Mouse (Mus musculus): ENCODE results near the gene Sun2.

Gene Sun2

GRCm38 (mm10) chr15:79755977-79756625 is 13.8 kb upstream of the Sun2 start:
- DNase-seq (ENCODE audit: low read depth, low spot score) = no peak

DNA sequence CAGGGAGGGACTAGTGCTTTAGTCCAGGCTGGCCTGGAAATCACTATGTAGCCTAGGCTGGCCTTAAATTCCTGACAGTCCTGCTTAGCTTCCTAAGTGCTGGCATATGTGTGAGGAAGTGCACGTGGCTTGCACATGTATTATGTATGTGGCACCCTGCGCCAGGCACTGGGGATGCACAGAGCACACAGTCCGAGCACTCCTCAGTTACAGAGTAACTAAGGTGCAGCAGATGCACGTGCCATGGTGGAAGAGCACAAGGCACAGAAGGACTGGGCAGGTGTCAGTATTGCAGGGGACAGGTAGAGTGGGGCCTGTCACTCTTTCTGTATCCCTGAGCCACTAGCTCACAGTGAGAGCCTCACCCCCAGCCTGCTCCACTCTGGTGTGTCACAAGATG is 12.8 kb upstream of the Sun2 start:
- no peak for DNase-seq (ENCODE audit: low read depth, low spot score)

GRCm38 (mm10) chr15:79753873-79754272 is 11.5 kb upstream of the Sun2 start:
- DNase-seq (ENCODE audit: low read depth, low spot score) = no peak

DNA sequence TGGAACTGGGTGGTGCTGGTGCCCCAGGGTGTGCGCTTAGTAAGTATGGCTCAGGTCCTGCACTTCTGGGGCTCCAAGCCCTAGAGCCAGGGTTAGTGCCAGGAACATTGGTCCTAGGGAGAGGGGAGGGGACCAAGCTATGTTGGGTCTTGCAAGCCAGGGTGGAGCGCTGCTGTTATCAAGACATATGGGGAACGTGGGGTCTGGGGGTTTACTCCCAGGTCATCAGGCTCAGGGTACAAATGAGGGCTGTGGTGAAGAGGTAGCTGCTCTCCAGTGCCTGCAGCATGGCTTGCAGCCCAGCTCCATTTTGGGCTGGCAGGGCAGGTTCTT is 11.1 kb upstream of the Sun2 start:
- DNase-seq (ENCODE audit: low read depth, low spot score) = no peak

DNA sequence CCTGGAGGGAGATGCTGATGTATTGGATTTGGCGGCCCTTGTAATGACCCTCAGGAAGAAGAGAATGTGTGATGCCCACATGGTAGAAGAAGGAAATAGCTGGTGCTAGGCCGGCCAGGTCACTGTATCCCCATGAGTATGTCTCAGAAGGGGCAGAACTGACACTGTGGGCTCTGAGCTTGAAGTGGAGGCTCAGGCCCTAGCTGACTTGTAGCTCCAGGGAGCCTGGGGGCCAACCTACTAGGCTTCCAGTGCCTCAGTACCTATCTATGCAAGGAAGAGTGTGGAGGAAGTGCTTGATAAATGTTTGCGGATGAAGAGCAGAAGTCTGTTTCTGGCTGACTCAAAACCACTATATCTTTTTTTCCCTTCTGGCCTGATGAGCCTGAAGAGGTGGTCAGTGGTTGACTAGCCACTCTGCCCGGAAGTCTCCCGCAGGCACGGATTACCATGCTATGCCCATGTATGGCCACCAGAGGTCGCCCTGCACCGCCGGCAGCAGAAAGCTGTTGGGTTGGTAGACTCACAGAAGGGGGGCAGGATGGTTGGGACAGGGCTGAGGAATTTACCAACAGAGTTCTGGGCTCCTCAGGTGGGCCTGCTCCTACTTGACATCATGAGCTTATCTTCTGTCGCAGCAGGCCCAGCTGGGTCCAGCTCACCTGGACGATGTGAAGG is 10.5 kb upstream of the Sun2 start:
- no peak for DNase-seq (ENCODE audit: low read depth, low spot score)

DNA sequence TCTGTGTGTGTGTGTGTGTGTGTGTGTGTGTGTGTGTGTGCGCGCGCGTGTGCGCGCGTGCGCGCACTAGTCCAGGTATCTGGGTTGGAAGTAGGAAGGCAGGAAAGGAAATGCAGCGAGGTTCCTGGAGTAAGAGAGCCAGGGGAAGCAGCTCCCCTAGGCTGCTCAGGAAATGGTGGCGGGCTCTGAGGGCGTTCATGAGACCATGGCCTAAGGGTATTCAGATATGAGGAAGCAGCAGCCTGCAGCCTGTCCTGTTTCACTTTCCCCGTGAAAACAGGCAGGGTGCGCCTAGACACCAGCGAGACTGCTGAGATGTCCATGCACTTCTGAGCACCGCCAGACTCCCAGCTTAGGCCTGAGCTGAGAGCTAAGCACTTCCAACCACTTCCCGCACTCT is 9.4 kb upstream of the Sun2 start:
- DNase-seq (ENCODE audit: low read depth, low spot score) = no peak

DNA sequence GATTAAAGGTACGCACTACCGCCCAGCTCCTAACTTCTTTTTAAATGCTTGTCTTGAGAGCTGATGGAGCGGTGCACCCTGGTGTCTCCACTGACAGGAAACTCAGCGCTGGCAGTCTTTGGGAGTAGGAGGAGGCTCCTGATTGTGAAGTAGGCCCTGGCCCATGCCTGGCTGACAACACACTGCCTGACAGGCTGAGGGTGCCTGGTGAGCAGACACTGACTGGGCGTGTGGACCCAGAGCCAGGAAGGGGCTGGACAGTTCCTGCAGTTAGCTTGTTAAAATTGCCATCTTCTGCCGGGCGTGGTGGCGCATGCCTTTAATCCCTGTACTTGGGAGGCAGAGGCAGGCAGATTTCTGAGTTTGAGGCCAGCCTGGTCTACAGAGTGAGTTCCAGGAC is 7.9 kb upstream of the Sun2 start:
- DNase-seq (ENCODE audit: low read depth, low spot score) = no peak

- DNase-seq (ENCODE audit: low read depth, low spot score) = no peak
These were observed 6.8 kb upstream of the Sun2 start for GRCm38 (mm10) chr15:79749162-79749561.

GRCm38 (mm10) chr15:79747998-79748397 is 5.7 kb upstream of the Sun2 start:
- no peak for DNase-seq (ENCODE audit: low read depth, low spot score)

- DNase-seq (ENCODE audit: low read depth, low spot score) = no peak
These were observed 3.5 kb upstream of the Sun2 start for GRCm38 (mm10) chr15:79745883-79746282.

- no peak for DNase-seq (ENCODE audit: low read depth, low spot score)
These were observed 3.0 kb upstream of the Sun2 start for GRCm38 (mm10) chr15:79745312-79745711.

DNA sequence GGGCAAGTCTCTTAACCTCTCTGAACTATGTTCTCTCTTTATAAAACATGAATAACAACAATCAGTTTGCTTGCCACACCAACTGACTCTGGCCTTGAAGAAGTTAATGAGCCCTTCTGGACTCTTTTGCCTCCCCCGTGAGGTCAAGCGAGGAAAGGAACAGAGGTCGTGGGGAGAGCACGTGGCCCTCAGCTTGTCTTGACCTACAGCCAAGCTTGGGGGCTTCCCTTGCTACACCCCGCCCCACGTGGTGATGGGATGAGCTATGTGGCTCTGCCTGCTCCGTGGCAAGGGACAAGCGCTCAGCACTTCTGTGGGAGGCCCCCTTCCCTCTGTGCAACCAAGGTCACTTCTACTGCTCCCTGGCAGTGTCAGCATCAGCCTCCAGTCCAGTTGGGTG is 2.4 kb upstream of the Sun2 start:
- DNase-seq (ENCODE audit: low read depth, low spot score) = no peak

DNA sequence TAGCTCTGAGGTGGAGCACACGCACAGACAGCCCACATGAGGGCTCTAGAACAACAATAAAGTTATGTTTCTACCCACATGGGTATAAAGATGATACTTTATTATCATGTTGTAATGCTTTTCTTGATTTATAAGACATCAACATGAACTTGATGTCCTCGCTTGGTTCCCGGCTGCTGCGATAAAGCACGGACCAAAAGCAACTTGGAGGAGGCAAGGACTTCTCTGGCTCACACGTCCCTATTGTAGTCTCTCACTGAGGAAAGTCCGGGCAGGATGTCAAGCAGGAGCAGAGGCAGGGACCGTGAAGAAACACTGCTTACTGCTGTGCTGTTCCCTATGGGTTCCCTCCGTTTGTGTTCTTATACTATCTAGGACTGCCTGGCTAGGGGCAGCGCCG is 1.7 kb upstream of the Sun2 start:
- no peak for DNase-seq (ENCODE audit: low read depth, low spot score)

DNA sequence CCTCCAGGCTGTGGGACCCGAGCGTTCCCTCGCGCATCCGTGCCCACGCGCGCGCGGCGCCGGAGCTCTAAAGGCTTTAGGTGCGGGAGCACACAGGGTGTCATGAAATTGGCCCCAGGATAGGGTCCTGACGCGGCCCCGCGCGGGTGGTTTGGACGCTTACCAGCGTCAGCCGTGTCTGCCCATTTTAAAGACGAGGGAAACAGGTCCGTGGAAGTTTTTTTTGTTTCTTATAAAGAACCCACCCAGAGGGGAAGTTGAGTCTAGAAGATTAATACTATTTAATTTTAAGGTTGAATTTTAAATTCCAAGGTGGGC is 329 bp upstream of the Sun2 start:
- no peak for DNase-seq (ENCODE audit: low read depth, low spot score)

GRCm38 (mm10) chr15:79741173-79741858 is 1.0 kb downstream of the Sun2 start:
- no peak for DNase-seq (ENCODE audit: low read depth, low spot score)

DNA sequence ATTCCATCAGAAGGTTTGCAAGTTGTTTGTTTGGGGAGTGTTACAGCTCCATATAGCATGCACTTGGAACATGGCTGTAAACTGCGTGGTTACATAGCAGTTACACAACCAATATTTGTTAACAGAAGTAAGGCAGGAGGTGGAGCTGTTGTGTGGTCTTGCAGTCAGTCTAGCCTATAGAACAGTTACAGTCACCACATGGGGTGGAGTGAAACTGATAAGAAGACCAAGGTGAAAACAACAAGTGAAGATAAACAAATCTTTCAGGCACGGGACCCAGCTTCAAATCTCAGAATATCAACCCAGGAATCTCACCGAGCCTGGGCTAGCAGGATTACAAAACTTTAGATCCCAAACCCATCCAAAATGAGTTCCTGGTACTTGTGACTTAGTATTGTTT is 1.6 kb downstream of the Sun2 start:
- DNase-seq (ENCODE audit: low read depth, low spot score) = no peak

DNA sequence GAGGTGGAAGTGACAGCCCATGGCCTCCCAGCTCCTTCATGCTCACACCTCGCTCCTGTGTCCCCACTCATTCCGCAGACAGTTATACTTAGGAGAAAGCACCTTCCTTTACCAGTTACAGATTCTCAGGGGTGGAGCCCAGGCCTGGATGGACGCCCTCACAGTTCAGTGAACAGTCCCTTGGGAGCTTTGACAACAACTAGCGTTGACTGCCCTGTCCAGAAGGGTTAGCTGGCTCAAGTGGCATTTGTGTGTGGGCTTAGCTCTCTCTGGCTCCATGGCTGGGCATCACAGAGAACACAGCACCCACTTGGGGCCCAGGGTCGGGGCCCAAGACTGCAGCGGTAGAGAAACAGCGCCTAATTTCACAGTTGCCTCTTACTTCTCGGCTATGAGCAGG is 8.0 kb downstream of the Sun2 start:
- no peak for DNase-seq (ENCODE audit: low read depth, low spot score)

- no peak for DNase-seq (ENCODE audit: low read depth, low spot score)
These were observed 8.7 kb downstream of the Sun2 start for GRCm38 (mm10) chr15:79733640-79734039.

GRCm38 (mm10) chr15:79733192-79733591 is 9.1 kb downstream of the Sun2 start:
- no peak for DNase-seq (ENCODE audit: low read depth, low spot score)

GRCm38 (mm10) chr15:79731554-79731953 is 10.8 kb downstream of the Sun2 start:
- no peak for DNase-seq (ENCODE audit: low read depth, low spot score)

DNA sequence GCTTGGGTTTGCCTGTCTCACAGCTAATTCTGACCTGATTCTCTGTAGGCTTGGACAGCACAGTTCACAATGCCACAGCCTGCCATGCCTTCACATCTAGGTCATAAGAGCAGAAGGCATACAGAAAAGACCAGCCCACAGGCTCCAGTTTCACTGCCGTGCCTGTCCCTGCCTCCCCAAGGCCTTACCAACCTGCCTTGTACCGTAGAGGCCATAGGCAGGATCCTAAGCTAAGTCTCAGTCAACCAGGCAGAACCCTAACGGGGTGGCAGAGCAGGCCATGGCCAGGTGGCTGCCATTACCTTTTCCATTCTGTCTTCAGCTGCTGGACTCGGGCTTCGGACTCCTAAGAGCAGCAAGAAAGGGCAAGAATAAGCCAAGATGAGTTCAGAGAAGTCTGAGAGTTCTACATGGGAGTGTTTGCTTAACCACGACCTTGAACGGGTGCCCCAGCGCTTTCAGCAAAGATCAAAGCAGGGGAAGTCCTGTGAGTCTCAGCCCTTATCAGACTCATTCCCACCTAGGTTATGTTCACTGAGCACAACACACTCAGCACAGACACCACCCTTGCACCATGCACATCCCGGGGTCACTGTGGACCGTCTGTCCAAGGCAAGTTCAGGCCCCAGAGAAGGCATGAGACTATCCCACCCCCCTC is 13.5 kb downstream of the Sun2 start:
- DNase-seq (ENCODE audit: low read depth, low spot score) = no peak

- DNase-seq (ENCODE audit: low read depth, low spot score) = no peak
These were observed 14.0 kb downstream of the Sun2 start for GRCm38 (mm10) chr15:79728311-79728710.

- DNase-seq (ENCODE audit: low read depth, low spot score) = no peak
These were observed 14.5 kb downstream of the Sun2 start for GRCm38 (mm10) chr15:79727840-79728239.

Data from brain, embryonic 18.5 days (tissue).